Mouse (Mus musculus) testis, adult 2 months (tissue): ENCODE measurements around the gene Fbxo24. TPM values are rescaled to one million over a fixed set of nuclear protein-coding genes. Genes with fewer than 3 reads are reported as not detected.

Source experiments
- H3K27ac ChIP-seq: fragments of 200-500 bp; 2 replicates; pipeline ENCODE4 v1.5.1; 2012; ENCODE audit warnings: low read depth, low read length; ENCODE audit not compliant: control insufficient read depth, insufficient read depth
- H3K27me3 ChIP-seq: fragments of 200-500 bp; 2 replicates; pipeline ENCODE4 v1.6.1; 2012; ENCODE audit warnings: mild to moderate bottlenecking, low read length, moderate library complexity; ENCODE audit not compliant: control insufficient read depth, insufficient read depth
- H3K36me3 ChIP-seq: fragments of 200-500 bp; 2 replicates; pipeline ENCODE4 v1.6.1; 2012; ENCODE audit warnings: mild to moderate bottlenecking, low read length; ENCODE audit not compliant: control insufficient read depth, insufficient read depth
- H3K4me1 ChIP-seq: fragments of 200-500 bp; 2 replicates; pipeline ENCODE4 v1.6.1; 2012; ENCODE audit warnings: low read length; ENCODE audit not compliant: control insufficient read depth, insufficient read depth
- H3K4me3 ChIP-seq: fragments of 200-500 bp; 2 replicates; pipeline ENCODE4 v1.5.1; 2012; ENCODE audit warnings: low read depth, mild to moderate bottlenecking, low read length, moderate library complexity, mixed read lengths; ENCODE audit not compliant: control insufficient read depth
- CTCF ChIP-seq: fragments of 200-500 bp; IDR thresholded peaks from 2 replicates; pipeline ENCODE4 v1.5.1; 2012; ENCODE audit warnings: low read depth, mild to moderate bottlenecking, inconsistent platforms, low read length, moderate library complexity; ENCODE audit not compliant: control insufficient read depth, insufficient read depth, insufficient replicate concordance
- POLR2A ChIP-seq: fragments of 200-500 bp; IDR thresholded peaks from 2 replicates; pipeline ENCODE4 v1.6.1; 2012; ENCODE audit warnings: low read depth, mild to moderate bottlenecking, inconsistent platforms, low read length, moderate library complexity; ENCODE audit not compliant: control insufficient read depth
- polyA plus RNA-seq: library from polyadenylated mRNA; depleted of rRNA; stranded (reverse); fragments of >200 nt; gene quantifications from 2 replicates; pipeline ENCODE4 v1.2.3, GENCODE M21; 2012

Fbxo24 gene
- polyA plus RNA-seq, 1 experiment = 181 TPM

- Histone ChIP-seq H3K4me3 (no peak within 1 kb of the TSS), H3K27ac (no peak within 1 kb of the TSS), H3K36me3 (no peaks in the 10 kb centered on the region; the same call in 1 of the 2 replicates), H3K27me3 (no peaks in the 10 kb centered on the region), H3K4me1 (peaks cover 20% of the 10 kb centered on the region)
- TF ChIP-seq CTCF = peak; percentile 62
- no peak for TF ChIP-seq POLR2A
These were observed 12.3 kb upstream of the Fbxo24 start, which contains the start of gene Sap25 for GRCm38 (mm10) chr5:137641054-137641453. Gene Sap25 (plus strand): TSS chr5:137641334.

- H3K27me3 ChIP-seq = no peaks in the 10 kb centered on the region
- H3K27ac ChIP-seq = no peak overlapping the region
- H3K4me3 ChIP-seq = no peak overlapping the region
- peaks cover 13% of the 10 kb centered on the region; the same call in 1 of the 2 replicates for H3K4me1 ChIP-seq
- H3K36me3 ChIP-seq = no peaks in the 10 kb centered on the region; the same call in none of the 2 replicates
- TF ChIP-seq POLR2A (no peak), CTCF (no peak)
These were observed 10.7 kb upstream of the Fbxo24 start for GRCm38 (mm10) chr5:137639472-137639871.

GRCm38 (mm10) chr5:137633397-137634084, 4.7 kb upstream of the Fbxo24 start:
- Histone ChIP-seq H3K27me3 (no peaks in the 10 kb centered on the region), H3K36me3 (no peaks in the 10 kb centered on the region; the same call in none of the 2 replicates)

GRCm38 (mm10) chr5:137631591-137631990, 2.8 kb upstream of the Fbxo24 start:
- H3K36me3 ChIP-seq = no peaks in the 10 kb centered on the region; the same call in 1 of the 2 replicates
- H3K27ac ChIP-seq = no peak overlapping the region; the same call in 1 of the 2 replicates
- H3K4me1 ChIP-seq = peaks cover 8% of the 10 kb centered on the region
- H3K4me3 ChIP-seq = peak overlapping the region; percentile 92
- TF ChIP-seq CTCF (no peak), POLR2A (no peak)
- H3K27me3 ChIP-seq = no peaks in the 10 kb centered on the region

More at GRCm38 (mm10) chr5:137633397-137634084, 4.7 kb upstream of the Fbxo24 start:
- H3K4me1 ChIP-seq = peaks cover 8% of the 10 kb centered on the region
- H3K4me3 ChIP-seq = no peak overlapping the region; the same call in 1 of the 2 replicates
- H3K27ac ChIP-seq = no peak overlapping the region
- TF ChIP-seq CTCF (no peak), POLR2A (no peak)

- H3K4me1 ChIP-seq = peaks cover 8% of the 10 kb centered on the region
- TF ChIP-seq POLR2A = no peak
- no peak for TF ChIP-seq CTCF
- no peaks in the 10 kb centered on the region for H3K27me3 ChIP-seq
- no peaks in the 10 kb centered on the region; the same call in 1 of the 2 replicates for H3K36me3 ChIP-seq
- H3K27ac ChIP-seq = peak overlapping the region; percentile 65
- H3K4me3 ChIP-seq = peak overlapping the region; percentile 92
These were observed 2.4 kb upstream of the Fbxo24 start for GRCm38 (mm10) chr5:137631171-137631570.

- Histone ChIP-seq H3K4me3 (peak overlapping the region; percentile 92), H3K27ac (peak overlapping the region; percentile 97), H3K27me3 (no peaks in the 10 kb centered on the region), H3K4me1 (peaks cover 8% of the 10 kb centered on the region), H3K36me3 (no peaks in the 10 kb centered on the region; the same call in 1 of the 2 replicates)
- TF ChIP-seq POLR2A = no peak
These were observed 1.8 kb upstream of the Fbxo24 start for GRCm38 (mm10) chr5:137630602-137631001.

GRCm38 (mm10) chr5:137629906-137630545, 1.2 kb upstream of the Fbxo24 start:
- Histone ChIP-seq H3K4me1 (peaks cover 8% of the 10 kb centered on the region), H3K27me3 (no peaks in the 10 kb centered on the region), H3K4me3 (peak overlapping the region; percentile 92), H3K36me3 (no peaks in the 10 kb centered on the region), H3K27ac (peak overlapping the region; percentile 97)
- TF ChIP-seq CTCF = no peak
- peak; percentile 48; the same call in 1 of the 2 replicates for TF ChIP-seq POLR2A
